In the genomic region with DNA sequence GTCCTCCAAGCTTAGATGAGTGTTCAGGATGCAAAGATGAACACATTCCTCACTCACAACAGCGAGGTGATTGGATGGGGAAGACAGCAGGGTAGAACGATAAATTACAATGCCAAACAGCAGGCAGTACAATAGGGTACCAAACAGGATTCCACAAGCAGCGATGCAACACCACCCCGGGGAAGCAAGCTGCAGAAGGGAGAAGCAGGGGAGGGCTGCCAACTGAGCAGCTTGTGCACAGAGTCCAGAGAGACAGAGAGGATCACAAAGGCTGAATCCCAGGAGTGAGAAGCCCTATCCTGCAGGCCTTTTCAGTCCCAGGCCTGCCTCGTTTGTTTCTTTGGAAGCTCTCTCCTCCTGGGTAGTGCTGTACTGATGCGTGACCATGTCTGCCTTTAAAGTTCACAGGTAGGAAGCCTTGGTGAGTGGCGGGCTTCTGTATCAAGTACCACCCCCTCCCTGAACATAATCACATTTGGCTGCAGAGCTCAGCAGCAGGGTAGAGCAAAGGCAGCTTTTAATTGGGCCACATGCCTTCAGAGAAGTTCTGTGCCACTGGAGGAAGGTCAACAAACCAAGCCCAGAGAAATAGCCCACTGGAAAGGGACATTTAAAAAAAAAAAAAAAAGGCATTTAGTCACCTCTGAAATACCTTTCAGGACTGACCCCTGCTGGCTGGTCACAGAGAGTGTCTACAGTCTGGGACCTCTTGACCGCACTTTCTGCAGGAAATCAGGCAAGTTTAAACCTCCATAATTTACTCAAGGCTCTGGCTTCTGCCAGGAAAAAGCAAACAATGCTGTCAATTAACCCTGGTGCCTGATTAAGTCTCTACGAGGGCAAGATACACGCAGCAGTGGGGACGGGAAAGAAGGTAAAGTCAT, we compare ENCODE assay signal across 9 mouse cellular contexts.
A peak's percentile ranks its signal among the peaks of the same experiment; 100 is the strongest.
DNase-seq lines count a peak whose midpoint lies in the region; ATAC-seq lines count a peak whose summit lies in the region.
"Had no signal": no experiment of that assay in that cellular context is flagged by ENCODE, and none has a peak within 500 bp of the region (broad histone marks: within the 10 kb centered on the region; RNA-seq: fewer than 3 reads in every experiment).

No protein-coding gene starts in this region.

- peak; percentile 39 to 52 for DNase-seq in kidney, postnatal 4 days
- no peak for DNase-seq in kidney, postnatal 25 days
- DNase-seq in cerebellum, adult 9-11 months, result peak; percentile 75
- peak; percentile 65 for DNase-seq in midbrain, embryonic 14.5 days
- DNase-seq in ovary, postnatal 36 days (ENCODE audit: low spot score), result no peak
- no peak for DNase-seq in thymus, adult 18-20 months
- DNase-seq in urinary bladder, postnatal 25 days (ENCODE audit: low spot score), result no peak

- H3K9me3 ChIP-seq in hindbrain, embryonic 15.5 days, result no peaks in the 10 kb centered on the region
- no peaks in the 10 kb centered on the region for H3K9me3 ChIP-seq in midbrain, embryonic 14.5 days (ENCODE audit: control insufficient read depth, low read length)

- no peaks in the 10 kb centered on the region for H3K27me3 ChIP-seq in hindbrain, embryonic 15.5 days
- H3K27me3 ChIP-seq in midbrain, embryonic 14.5 days (ENCODE audit: control insufficient read depth, insufficient read depth, low read length), result no peaks in the 10 kb centered on the region

- H3K4me3 ChIP-seq in hindbrain, embryonic 15.5 days, result no peak overlapping the region
- H3K4me3 ChIP-seq in midbrain, embryonic 14.5 days (replicated peaks; ENCODE audit: low read depth, low read length), result no peak overlapping the region

- WGBS in hindbrain, embryonic 15.5 days, result 19% methylated on average over 11 of the region's 11 CpGs
- 19% methylated on average over 11 of the region's 11 CpGs for whole genome bisulfite sequencing in midbrain, embryonic 14.5 days

- H3K9ac ChIP-seq in hindbrain, embryonic 15.5 days, result no peak overlapping the region
- H3K9ac ChIP-seq in midbrain, embryonic 14.5 days (replicated peaks; ENCODE audit: low read length), result no peak overlapping the region; the same call in 1 of the 2 replicates

- peak; percentile 52; the same call in 1 of the 2 replicates for ATAC-seq in hindbrain, embryonic 15.5 days (ENCODE audit: low FRiP score, low read depth)
- ATAC-seq in midbrain, embryonic 14.5 days (ENCODE audit: low FRiP score, low TSS enrichment), result 0 out of 2 replicates have a peak, but pooled peaks have one; percentile 37

- H3K27ac ChIP-seq in hindbrain, embryonic 15.5 days (replicated peaks), result peak overlapping the region; percentile 35
- H3K27ac ChIP-seq in midbrain, embryonic 14.5 days (replicated peaks; ENCODE audit: low read depth, low read length), result peak overlapping the region; percentile 65
- H3K27ac ChIP-seq: macrophage had no signal

- peaks cover 40% of the 10 kb centered on the region for H3K4me1 ChIP-seq in hindbrain, embryonic 15.5 days (replicated peaks)
- H3K4me1 ChIP-seq in midbrain, embryonic 14.5 days (ENCODE audit: control insufficient read depth, insufficient read depth, low read length), result peaks cover 26% of the 10 kb centered on the region

- no peaks in the 10 kb centered on the region for H3K36me3 ChIP-seq in hindbrain, embryonic 15.5 days
- no peaks in the 10 kb centered on the region for H3K36me3 ChIP-seq in midbrain, embryonic 14.5 days (ENCODE audit: control insufficient read depth, insufficient read depth, low read length)

- H3K4me2 ChIP-seq in hindbrain, embryonic 15.5 days, result no peak overlapping the region
- H3K4me2 ChIP-seq in midbrain, embryonic 14.5 days (ENCODE audit: low read length), result no peak overlapping the region

Comparison
In these comparisons a context has a peak if more than half of its experiments do, and no peak if none do; other contexts are left out.
1. DNase-seq: peak in kidney, postnatal 4 days (2 of 2), cerebellum, adult 9-11 months (single experiment) and midbrain, embryonic 14.5 days (single experiment); none in kidney, postnatal 25 days (0 of 2), ovary, postnatal 36 days (single experiment), thymus, adult 18-20 months (0 of 2) and urinary bladder, postnatal 25 days (single experiment).